Mouse (Mus musculus): Measurements from ENCODE around the gene Gm21119. TPM values are rescaled to one million over a fixed set of nuclear protein-coding genes. Genes with fewer than 3 reads are reported as not detected.

Gene Gm21119
- not detected in 2 replicates for polyA plus RNA-seq (2015; fragmentation: Nextera tagmentation; extraction: Ambion mirVana)

DNA sequence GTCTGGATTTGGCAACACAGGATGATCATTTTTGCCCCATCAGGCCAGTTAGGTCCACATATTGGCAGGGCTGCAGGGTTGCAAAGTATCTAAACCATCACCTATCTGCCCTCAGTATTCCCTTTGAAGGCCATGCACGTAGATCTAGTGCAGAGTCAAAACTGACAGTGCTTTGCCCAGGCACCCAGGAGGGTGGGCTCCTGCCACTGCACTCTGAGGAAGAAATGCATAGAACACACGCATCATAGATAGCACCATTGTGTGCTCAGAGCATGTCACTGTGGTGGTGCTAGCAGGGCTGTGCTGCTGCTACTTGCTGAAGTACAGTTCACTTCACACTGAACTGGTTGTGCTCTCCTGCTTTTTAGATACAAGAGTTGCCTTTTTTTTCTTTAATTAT, at the start of gene Gm21119:
Gene Gm21119 (plus strand): TSS at position 301 of the 400 bp plus-strand sequence.

Measured in adrenal gland, postnatal 0 days (tissue).